Mouse (Mus musculus) CH12F3 (cell line): ENCODE measurements around the gene Nop53.
"Not testable (repeated sequence)": the region's sequence is repeated elsewhere in the genome, so short reads cannot be mapped to it uniquely, and the experiment has no call there.

ENCODE experiments used
- in situ Hi-C: fragments of 300-500 bp; cut with MboI; formaldehyde crosslinking; loops from 2 replicates; pipeline ENCODE4 v1.14.3; 2020; ENCODE audit warnings: low sequenced_read_pairs

Gene Nop53

GRCm38 (mm10) chr7:15920645-15921190, 25.2 kb downstream of the Nop53 start:
- in situ Hi-C loops = no loop called here

GRCm38 (mm10) chr7:15919947-15920346, 25.9 kb downstream of the Nop53 start:
- in situ Hi-C loops = no loop called here

GRCm38 (mm10) chr7:15918371-15918770, 27.5 kb downstream of the Nop53 start:
- in situ Hi-C loops = no loop called here

GRCm38 (mm10) chr7:15916996-15917395, 28.9 kb downstream of the Nop53 start:
- in situ Hi-C loops = no loop called here

- in situ Hi-C loops = no loop called here
Measured at GRCm38 (mm10) chr7:15916134-15916723, 29.6 kb downstream of the Nop53 start.

- in situ Hi-C loops = not testable (repeated sequence)
Measured at GRCm38 (mm10) chr7:15915695-15916094, 30.2 kb downstream of the Nop53 start.

- in situ Hi-C loops = no loop called here
Measured at GRCm38 (mm10) chr7:15914751-15915150, 31.1 kb downstream of the Nop53 start.

- in situ Hi-C loops = no loop called here
Measured at GRCm38 (mm10) chr7:15914252-15914651, 31.6 kb downstream of the Nop53 start.

- in situ Hi-C loops = no loop called here
Measured at GRCm38 (mm10) chr7:15912183-15912582, 33.7 kb downstream of the Nop53 start.

- in situ Hi-C loops = no loop called here
Measured at GRCm38 (mm10) chr7:15910521-15910920, 35.4 kb downstream of the Nop53 start.

- in situ Hi-C loops = no loop called here
Measured at GRCm38 (mm10) chr7:15907971-15908590, 37.8 kb downstream of the Nop53 start.

- in situ Hi-C loops = no loop called here
Measured at GRCm38 (mm10) chr7:15906602-15907001, 39.3 kb downstream of the Nop53 start.

- in situ Hi-C loops = no loop called here
Measured at GRCm38 (mm10) chr7:15905861-15906260, 40.0 kb downstream of the Nop53 start.

GRCm38 (mm10) chr7:15901366-15902048, 44.4 kb downstream of the Nop53 start:
- in situ Hi-C loops = no loop called here

- in situ Hi-C loops = no loop called here
Measured at GRCm38 (mm10) chr7:15894251-15894650, 51.6 kb downstream of the Nop53 start.
